Mouse (Mus musculus) gastrocnemius, postnatal 25 days (tissue): ENCODE data around the gene Capn1. TPM values are rescaled to one million over a fixed set of nuclear protein-coding genes. Genes with fewer than 3 reads are reported as not detected.
"Not testable (repeated sequence)": the region's sequence is repeated elsewhere in the genome, so short reads cannot be mapped to it uniquely, and the experiment has no call there.

Experiments used
- DNase-seq: peaks from one replicate; pipeline ENCODE4 v3.0.0; 2022
- long read RNA-seq, 2 experiments: library from polyadenylated mRNA; stranded (forward); transcript quantifications; one replicate each; pipeline ENCODE4 v2.0.0; 2021
- total RNA-seq, 2 experiments: library from RNA; stranded (reverse); gene quantifications; 1 replicate in 1 of 2; 2 replicates in 1 of 2; pipeline ENCODE4 v1.2.3; 2021

The Capn1 gene
- total RNA-seq, result 10 to 100 TPM; 76.8 to 81.5 TPM
- long read RNA-seq, experiment 1, partial matches to known transcripts, result 6 of 19 reads
- long read RNA-seq, experiment 1, other reads (novel, unspliced or antisense), result 13 of 19 reads
- long read RNA-seq, experiment 2, partial matches to known transcripts, result 13 of 40 reads
- long read RNA-seq, experiment 2, other reads (novel, unspliced or antisense), result 27 of 40 reads

DNA sequence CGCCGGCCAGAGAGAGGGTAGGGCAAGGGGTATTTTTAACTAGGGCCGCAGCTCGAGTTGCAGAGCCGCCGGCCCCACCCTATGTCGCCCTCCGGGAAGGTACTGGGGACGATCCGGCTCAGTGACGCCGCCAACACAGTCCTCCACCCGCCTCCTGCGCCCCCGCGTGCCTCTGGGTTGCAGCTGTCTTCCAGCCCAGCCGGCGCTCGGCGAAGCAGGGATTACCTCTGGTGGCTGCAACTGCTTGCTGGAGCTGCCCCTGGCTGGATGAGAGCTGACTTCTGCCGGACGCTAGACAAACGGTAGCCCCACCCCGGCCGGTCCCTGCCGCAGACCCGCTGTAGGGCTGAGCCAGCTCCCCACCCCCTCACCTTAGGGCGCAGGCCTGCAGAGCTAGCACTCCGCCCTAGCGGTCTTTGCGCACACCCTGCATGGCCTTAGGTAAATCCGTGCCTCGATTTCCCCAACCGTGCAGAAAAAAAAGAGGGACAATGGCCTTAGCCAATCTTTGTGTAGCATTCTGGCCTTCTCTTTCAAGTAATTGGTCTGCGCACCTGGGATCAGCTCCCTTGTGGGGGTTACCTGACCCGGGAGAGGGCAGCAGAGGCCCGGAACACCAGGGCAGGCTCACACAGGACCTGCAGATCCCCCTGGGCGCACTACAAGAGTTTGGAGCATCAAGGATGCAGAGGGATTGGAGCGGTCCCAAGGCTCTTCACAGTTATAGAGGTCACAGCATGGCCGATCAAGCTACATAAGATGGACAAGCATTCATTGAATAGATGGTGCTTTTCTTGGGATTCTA, at the start of gene Capn1:
Capn1 (minus strand) TSS at position 387 of the 805 bp plus-strand sequence.
- peak; percentile 88 for DNase-seq

DNA sequence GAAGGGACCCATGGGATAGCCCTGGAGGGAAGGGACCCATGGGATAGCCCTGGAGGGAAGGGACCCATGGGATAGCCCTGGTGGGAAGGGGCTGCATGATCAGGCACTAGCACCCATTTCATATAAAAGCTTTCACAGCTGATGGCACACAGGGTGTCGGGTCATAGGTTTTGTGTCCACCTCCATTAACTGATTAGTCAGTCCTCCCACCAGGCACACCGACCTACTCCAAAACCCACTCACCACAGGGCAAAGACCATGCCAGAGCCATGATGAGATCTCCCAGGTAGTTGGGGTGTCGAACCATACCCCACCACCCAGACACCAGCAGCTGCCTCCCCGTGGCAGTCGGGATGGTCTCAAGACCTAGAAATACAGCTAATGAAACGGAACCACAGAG, 47.4 kb upstream of the Capn1 start:
- DNase-seq, result no peak

DNA sequence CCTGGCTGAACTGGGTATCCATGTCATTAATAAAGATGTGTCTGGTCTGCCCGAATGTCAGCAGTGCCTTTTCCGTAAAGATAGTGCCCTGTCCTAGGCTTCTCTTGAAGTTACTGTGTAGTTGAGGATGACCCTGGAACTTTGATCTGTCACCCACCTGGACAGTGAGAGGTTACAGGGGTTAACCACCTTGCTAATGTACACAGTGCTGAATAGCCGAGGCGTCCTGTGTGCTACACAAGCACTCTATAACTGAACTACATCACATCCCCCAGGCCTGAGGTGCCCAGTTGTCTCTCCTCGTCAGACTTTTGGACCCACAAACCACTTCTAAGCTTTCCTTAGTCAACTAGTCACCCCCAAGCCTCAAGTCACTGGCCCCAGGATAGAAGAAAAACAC, 46.7 kb upstream of the Capn1 start:
- DNase-seq, result no peak

- DNase-seq, result no peak
Observed at GRCm38 (mm10) chr19:6061641-6062302, 46.1 kb upstream of the Capn1 start.

GRCm38 (mm10) chr19:6061021-6061533, 45.4 kb upstream of the Capn1 start, which contains the start of gene Znhit2:
TSS of gene Znhit2 (plus strand) at chr19:6061192.
- DNase-seq, result peak; percentile 94

DNA sequence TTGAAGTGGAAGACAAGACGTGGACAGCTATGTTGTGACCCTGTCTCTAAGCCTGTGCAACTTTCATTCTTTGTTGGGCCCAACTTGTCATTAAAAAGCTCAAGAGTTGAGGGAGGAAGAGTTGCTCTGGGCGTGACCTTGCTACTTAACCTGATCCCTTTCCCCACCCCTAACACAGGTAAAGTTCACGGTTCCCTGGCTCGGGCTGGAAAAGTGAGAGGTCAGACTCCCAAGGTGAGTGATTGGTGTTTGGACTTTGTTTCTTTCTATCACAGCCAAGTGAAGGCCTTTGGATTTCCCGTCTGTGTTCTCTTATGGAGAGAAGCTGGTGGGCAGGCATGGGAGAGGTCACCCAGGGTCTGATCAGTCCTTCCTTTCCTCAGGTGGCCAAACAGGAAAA, 43.3 kb upstream of the Capn1 start:
- DNase-seq, result no peak

DNA sequence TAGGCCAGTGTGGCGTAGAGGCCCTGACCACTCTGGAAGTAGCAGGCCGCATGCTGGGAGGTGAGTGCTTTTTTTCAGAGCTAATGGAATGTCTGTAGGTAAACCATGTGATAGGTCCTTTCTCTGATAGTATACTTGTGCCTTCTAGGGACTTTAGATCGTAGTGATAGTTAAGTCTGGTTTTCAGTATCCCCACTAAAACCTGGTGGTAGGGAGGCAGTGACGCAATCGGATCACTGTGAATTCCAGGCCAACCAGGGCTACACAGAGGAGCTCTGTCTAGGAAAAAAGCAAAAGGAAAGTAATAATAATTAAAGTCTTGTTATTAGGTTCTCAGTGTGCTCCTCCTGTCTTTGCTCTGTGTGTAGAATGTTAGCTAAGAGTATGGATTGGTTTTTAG, 42.8 kb upstream of the Capn1 start:
- no peak for DNase-seq

DNA sequence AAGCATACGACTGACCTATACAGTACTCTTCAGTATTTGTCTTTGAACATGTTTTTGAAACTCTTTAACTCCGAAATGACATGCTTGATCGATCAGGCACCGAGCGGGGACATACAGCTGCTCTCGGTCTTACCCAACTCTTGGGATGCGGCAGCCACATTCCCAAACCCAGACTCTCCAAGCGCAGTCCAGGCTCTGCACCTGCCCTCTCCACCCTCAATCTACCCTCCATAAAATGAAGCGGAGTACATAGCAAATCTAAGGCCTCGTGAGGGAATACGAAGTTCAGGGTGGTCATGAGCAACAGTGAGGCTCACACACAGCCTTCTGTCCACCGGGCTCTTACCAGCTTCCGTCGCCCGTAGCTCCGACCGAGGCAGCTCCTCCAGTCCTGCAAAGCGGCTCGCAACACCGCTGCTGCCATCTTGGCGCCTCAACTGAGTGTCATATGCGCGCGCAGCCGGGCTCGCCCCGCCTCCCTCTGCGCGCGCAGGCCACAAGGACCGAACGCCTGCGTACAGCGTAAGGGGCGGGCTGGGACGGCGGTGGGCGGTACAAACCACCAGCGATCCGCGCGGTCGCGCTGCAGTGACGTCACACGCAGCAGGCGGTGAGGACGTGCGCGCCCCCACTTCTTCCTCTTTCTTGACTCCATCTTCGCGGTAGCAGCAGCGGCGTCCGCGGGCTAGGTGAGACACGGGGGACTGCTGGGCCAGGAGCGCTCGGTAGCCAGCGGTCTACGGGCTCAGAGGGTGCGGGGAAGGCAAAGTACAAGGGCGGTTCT, 41.8 kb upstream of the Capn1 start, which contains the start of the genes Mrpl49 and Fau:
Mrpl49 (minus strand) TSS at position 473 of the 784 bp plus-strand sequence.
Fau (plus strand) TSS at position 532 of the 784 bp plus-strand sequence.
- DNase-seq, result peak; percentile 98

DNA sequence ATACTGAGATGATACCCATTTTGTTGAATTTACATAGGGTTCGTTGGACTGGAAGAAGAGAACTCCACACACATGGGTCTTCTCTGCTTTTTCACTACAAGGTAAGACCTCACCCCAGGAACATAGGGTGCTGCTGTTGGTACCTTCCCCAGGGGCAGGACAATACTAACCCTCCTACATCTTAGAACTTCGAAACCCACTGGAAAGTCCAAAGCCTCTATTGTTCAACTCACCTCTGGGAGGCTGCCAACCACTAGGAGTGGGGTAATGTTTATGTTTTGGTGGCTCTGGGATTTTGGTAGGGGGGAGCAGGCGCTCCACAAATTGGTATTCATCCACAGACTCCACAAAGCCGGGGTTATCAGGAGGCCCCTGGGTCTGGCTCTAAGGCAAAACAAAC, 41.0 kb upstream of the Capn1 start:
- DNase-seq, result no peak

DNA sequence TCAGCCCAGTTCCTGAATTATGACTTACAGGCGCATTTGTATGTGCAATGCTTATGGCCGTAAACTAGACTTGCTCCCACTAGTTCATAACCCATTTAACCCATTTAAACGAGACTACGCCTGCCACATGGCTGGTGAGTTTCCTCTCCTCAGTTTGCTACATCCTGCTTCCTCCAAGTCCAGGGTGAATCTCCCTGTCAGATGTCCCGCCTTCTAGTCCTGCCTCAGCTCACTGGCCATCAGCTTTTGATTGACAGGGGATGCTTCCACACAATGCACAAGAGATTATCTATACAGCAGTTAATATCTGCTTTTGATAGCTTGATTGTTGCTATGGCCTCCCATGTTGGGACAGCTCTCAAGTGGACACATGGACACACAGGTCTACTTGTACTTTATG, 38.6 kb upstream of the Capn1 start:
- no peak for DNase-seq

DNA sequence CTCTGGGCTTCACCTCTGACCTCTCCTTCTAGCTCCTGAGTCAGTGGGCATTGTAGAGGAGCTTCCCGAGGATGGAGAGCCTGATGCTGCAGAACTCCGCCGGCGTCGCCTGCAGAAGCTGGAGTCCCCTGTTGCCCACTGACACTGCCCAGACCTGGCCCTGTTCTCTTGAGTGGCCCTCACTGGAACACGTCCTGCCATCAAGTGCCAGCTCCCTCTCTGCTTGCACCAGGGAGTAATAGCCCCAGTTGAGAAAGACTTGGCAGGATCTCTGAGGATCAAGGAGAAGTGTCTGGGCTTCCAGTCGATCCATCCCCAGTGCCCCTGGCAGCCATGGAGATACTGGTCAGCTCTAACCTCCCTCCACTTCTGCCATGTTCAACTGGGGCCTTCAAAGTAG, 36.8 kb upstream of the Capn1 start:
- no peak for DNase-seq

GRCm38 (mm10) chr19:6048681-6049410, 33.1 kb upstream of the Capn1 start:
- DNase-seq, result no peak

GRCm38 (mm10) chr19:6047899-6048166, 32.1 kb upstream of the Capn1 start:
- DNase-seq, result no peak

- DNase-seq, result no peak
Observed at GRCm38 (mm10) chr19:6047154-6047898, 31.6 kb upstream of the Capn1 start.

- peak; percentile 89 for DNase-seq
Observed at GRCm38 (mm10) chr19:6046294-6047153, 30.8 kb upstream of the Capn1 start, which contains the start of gene Syvn1. TSS of gene Syvn1 (plus strand) at chr19:6046576.

GRCm38 (mm10) chr19:6045366-6046293, 29.9 kb upstream of the Capn1 start:
- DNase-seq, result no peak

DNA sequence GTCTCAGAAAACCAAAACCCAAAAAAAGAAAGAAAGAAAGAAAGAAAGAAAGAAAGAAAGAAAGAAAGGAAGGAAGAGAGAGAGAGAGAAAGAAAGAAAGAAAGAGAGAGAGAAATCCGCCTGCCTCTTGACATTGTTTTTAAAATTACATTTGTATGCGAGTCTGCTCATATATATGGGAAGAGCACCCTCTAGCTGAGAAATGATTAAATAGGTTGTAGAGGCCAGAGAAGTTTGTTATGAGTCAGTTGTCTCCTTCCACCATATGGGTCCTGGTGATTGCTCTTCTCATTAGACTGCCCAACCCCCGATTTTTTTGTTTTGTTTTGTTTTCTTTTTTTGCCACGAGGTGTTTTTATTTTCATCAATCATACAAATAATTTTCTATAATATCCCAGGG, 28.4 kb upstream of the Capn1 start:
- DNase-seq, result not testable (repeated sequence)

DNA sequence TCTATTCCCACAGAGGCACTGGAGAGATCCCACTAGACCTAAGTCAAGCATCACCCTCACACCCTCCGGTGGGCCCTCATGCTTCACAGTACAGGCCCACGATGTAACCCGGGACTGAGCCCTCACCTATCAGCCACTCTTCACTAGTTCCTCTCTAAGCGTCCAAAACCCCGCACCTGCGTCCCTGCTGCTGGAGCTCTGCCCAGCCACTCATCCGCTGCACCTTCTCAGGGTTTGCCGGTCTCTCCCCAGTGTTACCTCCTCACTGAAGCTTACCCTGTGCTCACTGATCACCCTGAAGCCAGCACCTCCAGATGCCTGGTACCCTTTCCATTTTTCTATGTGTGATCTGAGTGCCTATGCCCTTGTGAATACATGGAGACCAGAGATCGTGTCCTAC, 26.6 kb upstream of the Capn1 start:
- no peak for DNase-seq

DNA sequence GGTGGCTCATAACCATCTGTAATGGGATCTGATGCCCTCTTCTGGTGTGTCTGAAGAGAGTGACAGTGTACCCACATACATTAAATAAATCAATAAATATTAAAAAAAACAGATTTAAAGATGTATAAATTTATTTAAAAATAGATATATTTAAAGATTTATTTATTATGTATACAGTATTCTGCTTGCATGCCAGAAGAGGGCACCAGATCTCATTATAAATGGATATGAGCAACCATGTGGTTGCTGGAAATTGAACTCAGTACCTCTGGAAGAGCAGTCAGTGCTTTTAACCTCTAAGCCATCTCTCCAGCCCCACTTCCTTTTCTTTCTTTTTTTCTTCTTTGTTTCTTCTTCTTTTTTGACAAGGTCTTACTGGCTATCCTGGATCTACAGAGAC, 24.3 kb upstream of the Capn1 start:
- no peak for DNase-seq
